Mouse (Mus musculus): Measurements from ENCODE around the gene Map4k5.

Map4k5 gene

GRCm38 (mm10) chr12:69788380-69788779, 104.6 kb downstream of the Map4k5 start:
- no peak for DNase-seq (ENCODE audit: low spot score)

GRCm38 (mm10) chr12:69785471-69785870, 107.5 kb downstream of the Map4k5 start:
- DNase-seq (ENCODE audit: low spot score), result no peak

GRCm38 (mm10) chr12:69783247-69784025, 109.6 kb downstream of the Map4k5 start:
- no peak for DNase-seq (ENCODE audit: low spot score)

GRCm38 (mm10) chr12:69781935-69782650, 110.9 kb downstream of the Map4k5 start:
- no peak for DNase-seq (ENCODE audit: low spot score)

- no peak for DNase-seq (ENCODE audit: low spot score)
Observed at GRCm38 (mm10) chr12:69781480-69781879, 111.5 kb downstream of the Map4k5 start.

GRCm38 (mm10) chr12:69777957-69778356, 115.0 kb downstream of the Map4k5 start:
- DNase-seq (ENCODE audit: low spot score), result no peak

GRCm38 (mm10) chr12:69777341-69777730, 115.7 kb downstream of the Map4k5 start:
- no peak for DNase-seq (ENCODE audit: low spot score)

GRCm38 (mm10) chr12:69776607-69777340, 116.2 kb downstream of the Map4k5 start:
- peak; percentile 30 for DNase-seq (ENCODE audit: low spot score)

GRCm38 (mm10) chr12:69768841-69769240, 124.2 kb downstream of the Map4k5 start:
- no peak for DNase-seq (ENCODE audit: low spot score)

- no peak for DNase-seq (ENCODE audit: low spot score)
Observed at GRCm38 (mm10) chr12:69767476-69768258, 125.3 kb downstream of the Map4k5 start.

GRCm38 (mm10) chr12:69766185-69766904, 126.7 kb downstream of the Map4k5 start:
- DNase-seq (ENCODE audit: low spot score), result no peak

- DNase-seq (ENCODE audit: low spot score), result no peak
Observed at GRCm38 (mm10) chr12:69765543-69765942, 127.5 kb downstream of the Map4k5 start.

- no peak for DNase-seq (ENCODE audit: low spot score)
Observed at GRCm38 (mm10) chr12:69761603-69762002, 131.4 kb downstream of the Map4k5 start.

GRCm38 (mm10) chr12:69760743-69761406, 132.1 kb downstream of the Map4k5 start:
- no peak for DNase-seq (ENCODE audit: low spot score)

GRCm38 (mm10) chr12:69760014-69760413, 133.0 kb downstream of the Map4k5 start:
- DNase-seq (ENCODE audit: low spot score), result no peak

- DNase-seq (ENCODE audit: low spot score), result no peak
Observed at GRCm38 (mm10) chr12:69759267-69759885, 133.6 kb downstream of the Map4k5 start.

- DNase-seq (ENCODE audit: low spot score), result peak; percentile 19
Observed at GRCm38 (mm10) chr12:69758221-69759185, 134.5 kb downstream of the Map4k5 start.

GRCm38 (mm10) chr12:69757418-69758141, 135.4 kb downstream of the Map4k5 start:
- peak; percentile 90 for DNase-seq (ENCODE audit: low spot score)
